Mouse (Mus musculus) ovary, adult 2 months (tissue): Measurements from ENCODE around the gene Wdr24. TPM values are rescaled to one million over a fixed set of nuclear protein-coding genes. Genes with fewer than 3 reads are reported as not detected.

ENCODE experiments used
- polyA plus RNA-seq: library from polyadenylated mRNA; depleted of rRNA; stranded (reverse); fragments of >200 nt; gene quantifications from 2 replicates; pipeline ENCODE4 v1.2.3, GENCODE M21; 2012; rRNA removed

The Wdr24 gene
- 58.5 and 62.1 TPM in 2 replicates for polyA plus RNA-seq

DNA sequence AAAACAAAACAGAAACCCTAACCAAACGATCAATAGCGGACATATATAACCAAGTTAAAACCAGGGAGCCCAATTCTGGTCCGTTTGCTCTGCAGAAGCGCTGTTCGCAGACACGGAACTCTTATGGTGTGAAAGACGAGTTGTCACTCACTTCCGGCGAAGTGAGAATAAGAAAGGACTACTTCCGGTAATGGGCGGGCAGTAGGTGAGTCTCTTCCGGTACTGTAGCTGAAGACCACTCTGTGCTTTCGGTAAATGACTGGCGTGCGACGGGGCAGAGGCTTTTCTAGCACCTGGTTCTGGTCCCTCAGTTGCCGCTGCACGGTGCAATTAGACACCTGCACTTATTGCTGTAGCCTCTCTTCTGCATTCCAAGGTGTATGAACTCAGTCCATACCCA, at the start of gene Wdr24:
Wdr24 (plus strand) TSS at position 176 of the 400 bp plus-strand sequence.

DNA sequence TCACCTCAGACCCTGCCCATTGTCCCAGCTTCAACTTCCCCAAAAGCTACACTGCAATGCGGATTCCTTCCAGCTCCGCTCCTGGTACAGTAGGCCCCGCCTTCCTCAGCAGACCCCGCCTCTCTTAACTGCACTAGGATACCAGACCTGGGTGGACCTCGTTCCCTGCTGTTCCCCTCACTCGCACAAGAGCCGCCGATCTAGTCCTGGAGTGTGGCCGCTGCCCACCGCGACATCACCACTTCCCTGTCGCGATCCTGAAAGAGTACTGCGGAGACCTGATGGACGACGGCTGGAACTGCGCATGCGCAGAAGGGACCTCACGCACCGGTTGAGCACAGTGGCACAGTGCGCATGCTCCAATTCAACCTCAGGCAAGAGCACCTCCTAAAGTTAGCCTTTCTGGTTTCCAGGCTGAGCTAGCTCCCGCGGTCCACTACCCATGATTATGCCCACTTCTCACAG, 38.1 kb upstream of the Wdr24 start, which contains the start of gene Haghl:
Haghl (minus strand) TSS at position 393 of the 465 bp plus-strand sequence.

DNA sequence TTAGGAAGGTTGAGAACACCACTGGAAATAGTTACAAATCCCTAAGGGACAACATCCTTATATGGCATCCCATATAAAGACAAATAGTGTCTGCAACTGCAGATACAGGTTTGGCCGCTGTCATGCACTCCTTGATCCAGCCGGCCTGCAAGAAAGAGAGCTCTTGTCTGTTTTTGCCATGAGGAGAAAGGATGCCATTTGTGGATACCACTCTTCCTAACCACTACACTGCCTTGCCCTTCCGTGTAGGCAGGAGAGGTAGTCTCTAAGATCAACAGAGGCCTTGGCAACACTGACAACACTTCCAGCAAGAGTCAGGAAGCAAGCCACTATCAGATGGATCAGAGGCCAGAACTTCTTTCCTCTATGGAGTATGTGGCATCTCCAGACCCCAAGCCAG, 37.1 kb upstream of the Wdr24 start, which contains the start of gene Ccdc78:
Ccdc78 (plus strand) TSS at position 301 of the 400 bp plus-strand sequence.

DNA sequence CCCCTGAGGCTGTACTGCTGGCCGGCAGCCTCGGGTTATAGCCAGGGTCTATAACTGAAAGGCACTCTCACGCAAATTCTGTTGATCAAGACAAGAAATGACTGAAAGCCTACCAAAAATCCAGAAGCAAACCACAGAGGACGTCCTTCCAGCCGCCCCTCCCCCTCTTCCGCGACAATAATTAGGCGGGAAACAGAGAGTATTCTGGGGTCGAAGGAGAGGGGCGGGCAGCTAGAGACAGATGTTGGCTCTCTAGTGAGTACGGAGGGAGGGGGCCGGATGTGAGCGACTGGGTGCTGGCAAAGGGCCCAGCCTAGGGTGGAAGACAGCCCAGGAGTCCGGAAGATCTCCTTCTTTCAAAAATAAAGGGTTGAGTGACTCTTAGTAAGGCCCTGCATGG, 30.8 kb upstream of the Wdr24 start, which contains the start of gene Fam173a:
Fam173a (minus strand) TSS at position 287 of the 400 bp plus-strand sequence.

DNA sequence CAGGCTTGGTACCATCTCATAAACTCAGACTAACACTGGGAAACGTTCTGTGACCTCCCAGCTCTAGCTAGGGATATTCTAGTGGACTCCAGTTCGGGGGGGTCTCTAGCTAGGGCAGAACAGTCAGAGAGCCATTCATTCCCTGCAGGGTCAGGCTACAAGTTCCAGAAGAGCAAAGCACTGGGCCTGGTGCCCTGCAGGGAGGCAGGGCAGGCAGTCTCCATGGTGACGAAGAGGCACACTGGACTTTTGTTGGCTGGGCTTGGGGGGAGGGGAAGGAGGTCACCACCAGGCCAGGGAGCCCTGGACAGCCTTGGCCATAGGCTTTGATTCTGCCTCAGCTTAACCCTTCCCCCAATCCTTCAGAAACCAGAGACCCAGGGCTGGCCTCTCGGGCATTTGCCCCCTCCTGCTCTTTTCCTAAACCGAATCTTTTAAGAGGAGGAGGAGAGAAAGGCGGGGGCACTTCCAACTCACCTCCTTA, 27.8 kb upstream of the Wdr24 start, which contains the start of gene AC134908.4:
AC134908.4 (minus strand) TSS at position 51 of the 484 bp plus-strand sequence.

DNA sequence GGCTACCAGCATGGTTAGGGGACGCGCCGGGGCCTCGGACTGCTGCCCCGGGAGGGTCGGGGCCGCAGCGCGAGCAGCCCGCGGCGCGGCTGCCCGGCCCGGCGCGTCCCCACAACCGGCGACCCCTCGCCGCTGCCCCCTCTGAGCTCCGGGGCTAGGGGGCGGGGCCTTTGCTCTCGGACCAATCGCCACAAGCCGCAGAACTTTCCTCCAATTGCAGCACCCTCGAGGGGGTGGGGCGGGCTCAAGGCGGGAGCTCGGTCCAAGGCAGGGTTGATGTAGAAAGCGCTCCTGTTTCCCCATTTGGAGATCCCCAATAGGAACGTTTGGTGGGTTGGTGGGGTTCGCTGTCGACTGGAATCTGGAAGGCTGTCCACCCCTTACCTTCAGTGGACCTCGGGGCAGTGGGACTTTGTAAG, 26.5 kb upstream of the Wdr24 start, which contains the start of gene Metrn:
Metrn (minus strand) TSS at position 186 of the 419 bp plus-strand sequence.

DNA sequence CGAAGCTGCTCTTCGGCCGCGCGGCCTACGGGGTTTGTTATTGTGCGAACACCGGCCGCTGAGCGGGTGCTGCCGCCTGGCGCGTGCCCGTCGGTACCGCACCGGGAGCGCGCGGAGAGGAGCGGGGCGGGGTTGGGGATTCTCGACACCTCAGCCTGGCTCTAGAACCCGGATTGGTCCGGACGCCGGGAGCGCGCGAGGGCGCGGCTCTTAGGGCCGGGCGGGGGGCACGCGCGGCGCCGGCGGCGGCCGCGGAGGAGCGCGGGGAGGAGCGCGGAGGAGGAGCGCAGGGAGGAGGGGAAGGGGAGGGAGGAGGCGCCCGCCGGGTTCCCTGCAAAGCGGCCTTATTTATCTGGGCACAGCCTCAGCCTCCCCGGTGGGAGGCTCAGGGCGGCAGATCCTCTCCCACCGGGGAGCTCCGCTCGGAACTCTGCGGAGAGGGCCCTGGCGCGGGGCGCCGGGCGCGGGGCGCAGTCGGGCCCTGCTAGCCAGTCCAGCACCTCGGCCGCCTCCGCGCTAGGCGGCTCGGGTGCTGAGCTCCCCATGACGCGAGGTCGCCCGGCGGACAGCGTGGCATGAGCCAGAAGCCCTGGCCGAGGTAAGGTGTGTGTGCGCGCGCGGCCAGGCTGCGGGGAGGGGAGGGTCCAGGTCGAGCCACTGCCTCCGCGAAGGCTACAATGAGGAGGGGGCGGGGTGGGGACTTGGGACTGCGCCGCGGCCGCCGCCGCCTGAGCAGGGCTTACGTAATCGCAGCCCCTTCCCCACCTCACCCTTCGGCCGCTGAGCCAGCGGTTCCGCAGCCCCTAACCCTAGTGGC, 14.4 kb upstream of the Wdr24 start, which contains the start of gene Fbxl16:
Fbxl16 (plus strand) TSS at position 297 of the 817 bp plus-strand sequence.

DNA sequence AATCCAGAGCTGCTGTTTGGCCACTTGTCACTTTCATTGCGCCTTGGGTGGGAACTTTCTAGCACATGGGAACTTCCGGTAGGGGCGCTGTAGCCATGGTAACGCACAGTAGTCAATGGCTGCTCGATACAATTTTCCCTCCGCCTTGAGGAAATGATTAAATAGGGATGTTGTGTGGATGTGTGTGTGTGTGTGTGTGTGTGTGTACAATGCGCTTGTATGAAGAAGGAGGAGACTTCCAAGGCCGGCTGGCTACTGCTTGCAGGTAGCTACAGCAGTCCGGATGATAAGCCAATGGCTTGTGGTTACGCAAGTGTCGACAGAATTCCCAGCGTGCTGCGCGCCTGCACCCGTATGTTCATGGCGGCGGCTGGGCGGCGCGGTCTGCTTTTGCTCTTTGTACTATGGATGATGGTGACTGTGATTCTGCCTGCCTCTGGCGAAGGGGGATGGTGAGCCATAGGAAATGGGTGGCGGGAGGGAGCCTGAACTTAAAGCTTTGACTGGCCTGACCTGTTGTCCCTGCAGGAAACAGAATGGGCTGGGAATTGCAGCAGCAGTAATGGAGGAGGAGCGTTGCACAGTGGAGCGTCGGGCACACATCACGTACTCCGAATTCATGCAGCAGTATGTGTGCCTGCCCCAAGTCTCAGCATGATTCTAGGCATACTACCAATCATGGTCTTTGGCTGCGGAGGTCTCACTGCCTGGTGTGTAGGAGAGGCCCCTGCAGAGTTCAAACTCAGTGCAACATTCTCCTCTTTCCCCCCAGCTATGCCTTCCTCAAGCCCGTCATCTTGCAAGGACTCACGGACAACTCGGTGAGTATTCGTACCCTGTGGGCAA, 5.5 kb downstream of the Wdr24 start, which contains the start of gene Jmjd8:
Jmjd8 (plus strand) TSS at position 156 of the 846 bp plus-strand sequence.

DNA sequence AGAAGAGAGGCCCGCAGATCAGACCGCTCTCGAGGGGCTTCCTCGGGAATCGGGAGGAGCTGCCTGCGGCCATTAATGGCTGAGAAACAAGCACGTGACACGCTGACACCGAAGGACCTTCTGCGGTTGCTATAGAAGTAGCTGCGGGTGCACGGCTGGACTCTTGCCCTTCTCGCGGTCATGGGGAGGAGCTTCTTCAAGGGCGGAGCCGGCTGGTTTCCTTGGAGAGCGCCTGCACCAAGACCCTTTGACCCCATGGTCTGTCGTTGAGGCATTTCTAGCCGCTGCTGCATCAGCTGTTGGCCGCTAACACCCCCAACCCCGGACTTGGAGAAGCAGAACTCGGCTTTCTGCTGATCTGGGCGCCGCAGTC, 9.8 kb downstream of the Wdr24 start, which contains the start of gene Stub1:
Stub1 (minus strand) TSS at position 114 of the 373 bp plus-strand sequence.

DNA sequence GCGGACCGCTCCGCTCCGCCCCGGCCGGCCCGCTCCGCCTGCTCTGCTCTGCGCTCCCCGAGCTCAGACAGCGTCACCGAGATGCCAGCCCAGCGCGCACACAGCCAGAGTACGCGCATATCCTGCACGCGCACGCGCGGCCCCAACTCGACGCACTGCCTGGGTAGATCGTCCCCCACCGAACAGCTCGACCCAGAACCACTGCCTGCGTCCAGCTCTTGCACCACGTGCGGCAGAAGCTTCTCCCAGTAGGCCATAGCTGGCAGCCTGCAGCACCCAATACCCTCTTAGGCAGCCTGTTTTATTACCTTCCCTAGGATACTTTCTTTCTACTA, 13.6 kb downstream of the Wdr24 start, which contains the start of gene Rhbdl1:
Rhbdl1 (minus strand) TSS at position 220 of the 335 bp plus-strand sequence.

DNA sequence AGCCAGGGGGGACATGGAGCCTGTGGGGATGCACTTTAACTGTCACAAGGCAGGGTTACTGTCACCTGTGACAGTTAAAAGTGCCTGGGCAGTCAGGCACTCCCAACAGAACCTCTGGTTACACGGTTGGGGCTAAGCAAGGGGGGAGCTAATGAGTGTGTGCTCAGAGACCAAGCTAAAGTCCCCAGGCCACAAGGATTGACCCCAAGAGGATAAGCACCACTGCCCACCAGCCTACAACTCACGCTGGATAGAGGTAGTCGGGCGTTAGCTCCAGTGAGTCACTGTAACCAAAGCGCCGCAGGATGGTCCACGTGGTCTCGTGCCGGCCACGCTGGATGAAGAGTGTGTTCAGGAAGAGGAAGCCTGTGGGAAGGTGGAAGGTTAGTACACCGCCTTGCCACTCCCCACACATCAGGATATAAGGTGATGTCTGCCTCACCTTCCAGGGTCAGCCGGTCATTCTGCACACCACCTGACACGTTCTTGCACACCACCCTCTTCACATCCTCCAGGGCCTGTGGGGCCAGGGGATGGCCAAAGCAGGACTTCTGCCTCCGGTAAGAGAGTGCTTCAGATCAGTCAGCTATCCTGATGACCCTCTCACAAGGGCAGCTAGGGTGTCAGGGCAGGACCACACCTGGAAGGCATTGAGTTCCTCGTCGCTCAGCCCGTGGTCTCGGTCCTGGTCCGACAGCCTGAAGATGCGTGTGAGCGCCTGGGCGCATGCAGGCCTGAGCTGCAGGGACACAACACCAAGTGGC, 17.9 kb downstream of the Wdr24 start, which contains the start of gene Gm20683:
Gm20683 (minus strand) TSS at position 647 of the 764 bp plus-strand sequence.

DNA sequence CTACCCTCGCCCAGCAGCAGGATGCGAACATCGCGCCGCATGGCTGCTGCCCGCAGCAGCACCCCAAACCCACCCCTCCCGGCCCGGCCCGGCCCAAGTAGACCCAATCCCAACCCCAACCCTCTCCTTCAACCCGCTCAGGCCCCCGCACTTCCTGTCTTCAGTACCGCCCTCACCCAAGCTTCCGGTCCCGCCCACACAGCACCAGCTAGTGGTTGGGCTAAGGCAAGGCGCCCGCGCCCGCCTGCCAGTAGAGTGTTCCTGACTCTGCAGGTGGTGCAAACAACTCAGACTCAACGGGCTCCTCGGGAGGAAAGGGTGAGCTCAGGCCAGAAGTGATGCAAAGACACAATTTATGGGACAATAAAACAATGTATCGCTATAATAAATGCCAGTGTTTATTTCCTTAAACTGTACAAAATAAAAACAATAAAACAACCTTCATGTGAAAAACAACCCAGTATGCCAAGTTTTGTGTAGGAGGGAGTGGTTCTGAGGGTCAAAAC, 21.0 kb downstream of the Wdr24 start, which contains the start of gene Rhot2:
Rhot2 (minus strand) TSS at position 456 of the 506 bp plus-strand sequence.

DNA sequence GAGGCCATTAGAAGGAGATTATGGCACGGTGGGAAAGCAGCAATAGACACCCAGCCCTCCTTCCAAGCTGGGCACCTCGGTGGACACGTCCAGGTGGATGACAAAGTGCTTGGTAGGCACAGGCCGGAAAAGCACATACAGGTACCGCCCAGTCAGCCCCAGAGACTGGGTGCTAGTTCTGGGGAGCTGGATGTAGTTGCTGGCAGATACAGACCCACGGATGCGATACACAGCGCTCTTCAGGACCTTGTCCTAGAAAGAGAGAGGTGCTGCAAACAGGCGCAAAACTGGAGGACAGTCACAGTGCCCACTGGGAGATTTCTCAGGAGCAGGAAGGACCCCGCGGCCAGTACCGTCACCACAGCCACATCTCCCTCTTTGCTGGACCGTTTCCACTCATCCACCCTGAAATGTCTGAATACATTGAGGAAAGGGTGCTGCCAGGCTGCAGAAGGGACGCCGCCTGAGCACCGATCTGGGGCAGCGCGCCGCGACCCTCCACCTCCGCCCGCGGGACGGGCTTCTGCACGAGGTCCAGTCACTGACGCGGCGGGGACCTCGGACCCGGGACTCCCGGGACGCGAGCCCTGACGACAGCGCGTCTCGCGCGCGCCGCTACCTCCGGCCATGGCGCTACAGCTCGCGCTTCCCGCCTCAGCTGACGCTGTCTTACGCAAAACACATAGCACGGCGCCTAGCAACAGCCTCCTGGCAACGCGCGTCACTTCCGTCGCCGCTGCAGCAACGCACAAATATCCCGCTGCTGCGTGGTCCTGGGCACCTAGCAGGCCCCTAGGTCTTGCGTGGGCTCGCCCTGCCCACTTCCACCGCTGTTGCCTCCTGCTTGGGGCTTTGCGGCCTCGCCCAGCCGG, 37.6 kb downstream of the Wdr24 start, which contains the start of gene Wdr90:
Wdr90 (minus strand) TSS at position 670 of the 872 bp plus-strand sequence.

DNA sequence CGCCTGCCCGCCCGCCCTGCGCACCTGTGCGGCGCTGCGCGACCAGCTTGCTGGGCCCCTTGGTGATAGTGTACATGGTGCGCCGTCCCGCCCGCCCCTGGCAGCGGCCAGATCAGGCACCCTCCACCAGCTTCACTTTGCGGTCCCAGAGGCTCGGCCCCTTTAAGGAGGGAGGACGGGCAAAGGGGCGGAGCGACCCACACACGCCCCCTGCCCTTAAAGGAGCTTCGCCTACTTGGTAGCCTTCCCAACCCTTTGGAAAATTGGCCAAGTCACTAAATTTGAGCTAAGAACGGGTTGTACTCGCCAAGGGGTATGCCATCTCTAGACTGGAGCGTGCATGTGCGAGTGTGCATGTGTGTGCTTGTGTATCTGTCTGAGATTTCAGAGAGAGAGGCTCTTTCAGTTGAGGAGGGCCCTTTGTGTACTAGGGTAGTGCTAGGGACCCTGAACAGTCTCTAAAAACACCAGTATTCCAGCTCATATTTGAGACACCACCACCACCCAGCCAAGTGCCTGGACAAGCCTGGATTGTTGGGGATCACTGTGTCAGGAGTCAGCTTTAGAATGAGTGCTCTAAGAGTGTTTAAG, 45.3 kb downstream of the Wdr24 start, which contains the start of gene Mcrip2:
Mcrip2 (minus strand) TSS at position 164 of the 591 bp plus-strand sequence.

DNA sequence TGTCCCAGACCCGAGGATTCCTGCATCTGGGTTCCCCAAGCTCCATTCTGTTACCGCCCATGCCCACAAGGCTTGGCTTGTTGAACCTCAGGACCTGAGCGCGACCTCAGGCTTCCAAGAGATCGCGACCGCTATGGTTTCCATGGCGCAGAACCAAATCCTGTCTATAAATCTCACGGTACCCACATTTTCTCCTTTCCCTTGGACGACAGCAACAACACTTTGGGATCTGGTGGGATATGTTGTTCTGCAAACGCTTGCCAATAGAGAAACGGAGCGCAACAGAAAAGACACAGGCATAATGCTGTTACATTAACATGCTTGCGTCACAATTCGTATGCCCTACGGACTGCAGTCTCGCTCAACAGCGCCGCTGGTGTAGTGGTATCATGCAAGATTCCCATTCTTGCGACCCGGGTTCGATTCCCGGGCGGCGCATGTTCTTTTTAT, 51.3 kb downstream of the Wdr24 start, which contains the start of gene Mettl26:
Mettl26 (plus strand) TSS at position 354 of the 450 bp plus-strand sequence.

